Mouse (Mus musculus) thymus, adult 2 months (tissue): ENCODE measurements around the gene Plppr2. TPM values are rescaled to one million over a fixed set of nuclear protein-coding genes. Genes with fewer than 3 reads are reported as not detected.

Source experiments
- DNase-seq: peaks from one replicate; pipeline ENCODE4 v3.0.0; 2021
- H3K27ac ChIP-seq: fragments of 200-500 bp; 2 replicates; pipeline ENCODE4 v1.5.1; 2012; ENCODE audit warnings: low read length, control low read depth; ENCODE audit not compliant: control insufficient read depth, insufficient read depth
- H3K27me3 ChIP-seq: fragments of 200-500 bp; 2 replicates; pipeline ENCODE4 v1.6.1; 2012; ENCODE audit warnings: mild to moderate bottlenecking, low read length, moderate library complexity, mixed read lengths; ENCODE audit not compliant: control insufficient read depth, insufficient read depth
- H3K36me3 ChIP-seq: fragments of 200-500 bp; 2 replicates; pipeline ENCODE4 v1.6.1; 2012; ENCODE audit warnings: mild to moderate bottlenecking, low read length, moderate library complexity; ENCODE audit not compliant: control insufficient read depth, insufficient read depth
- H3K4me1 ChIP-seq: fragments of 200-500 bp; replicated peaks from 2 replicates; pipeline ENCODE4 v1.6.1; 2012; ENCODE audit warnings: low read length; ENCODE audit not compliant: control insufficient read depth, insufficient read depth
- H3K4me3 ChIP-seq: fragments of 200-500 bp; 2 replicates; pipeline ENCODE4 v1.5.1; 2012; ENCODE audit warnings: mild to moderate bottlenecking, low read length, control low read depth, moderate library complexity; ENCODE audit not compliant: control insufficient read depth, insufficient read depth
- CTCF ChIP-seq: fragments of 200-500 bp; IDR thresholded peaks from 2 replicates; pipeline ENCODE4 v1.5.1; 2012; ENCODE audit warnings: mild to moderate bottlenecking, control low read depth, low read length, moderate library complexity, borderline replicate concordance; ENCODE audit not compliant: control insufficient read depth, poor library complexity, insufficient read depth; ENCODE audit errors: extremely low read depth
- POLR2A ChIP-seq: fragments of 200-500 bp; IDR thresholded peaks from 2 replicates; pipeline ENCODE4 v1.6.1; 2012; ENCODE audit warnings: mild to moderate bottlenecking, low read length, control low read depth, moderate library complexity; ENCODE audit not compliant: control insufficient read depth, poor library complexity, insufficient read depth; ENCODE audit errors: extremely low read depth
- WGBS: fragments of 180-500 bp; shearing (Covaris S2); methylation state at CpG from one replicate; pipeline ENCODE4 v1.1.7; 2018; 5-methylcytosine and 5-hydroxymethylcytosine counted together
- polyA plus RNA-seq: library from polyadenylated mRNA; depleted of rRNA; stranded (reverse); fragments of >200 nt; gene quantifications from 2 replicates; pipeline ENCODE4 v1.2.3, GENCODE M21; 2012

Plppr2 gene
- polyA plus RNA-seq, 1 experiment = 5.5 TPM

GRCm38 (mm10) chr9:21924099-21924493 lies 12.7 kb upstream of the Plppr2 start:
- no peak for DNase-seq
- TF ChIP-seq CTCF (no peak), POLR2A (no peak)
- peaks cover 8% of the 10 kb centered on the region; the same call in 1 of the 2 replicates for H3K4me1 ChIP-seq
- no peaks in the 10 kb centered on the region for H3K36me3 ChIP-seq
- H3K27ac ChIP-seq = no peak overlapping the region
- WGBS = 50% methylated on average over 6 of the region's 6 CpGs
- no peak overlapping the region for H3K4me3 ChIP-seq
- H3K27me3 ChIP-seq = no peaks in the 10 kb centered on the region

GRCm38 (mm10) chr9:21925034-21925433 lies 11.8 kb upstream of the Plppr2 start:
- Histone ChIP-seq H3K4me3 (no peak overlapping the region), H3K36me3 (no peaks in the 10 kb centered on the region), H3K27ac (no peak overlapping the region), H3K4me1 (peaks cover 8% of the 10 kb centered on the region; the same call in 1 of the 2 replicates), H3K27me3 (no peaks in the 10 kb centered on the region)
- no peak for TF ChIP-seq POLR2A
- TF ChIP-seq CTCF = no peak
- DNase-seq = no peak
- 93% methylated on average over 3 of the region's 3 CpGs for WGBS

- Histone ChIP-seq H3K36me3 (no peaks in the 10 kb centered on the region), H3K27ac (no peak overlapping the region), H3K4me1 (peaks cover 8% of the 10 kb centered on the region; the same call in 1 of the 2 replicates), H3K4me3 (no peak overlapping the region), H3K27me3 (no peaks in the 10 kb centered on the region)
- no peak for DNase-seq
- TF ChIP-seq POLR2A (no peak), CTCF (no peak)
- 100% methylated on average over 1 of the region's 1 CpGs for WGBS
These were observed 11.3 kb upstream of the Plppr2 start for GRCm38 (mm10) chr9:21925506-21925905.

GRCm38 (mm10) chr9:21926155-21926554 lies 10.7 kb upstream of the Plppr2 start:
- 82% methylated on average over 6 of the region's 6 CpGs for WGBS
- no peaks in the 10 kb centered on the region for H3K36me3 ChIP-seq
- H3K27ac ChIP-seq = no peak overlapping the region
- TF ChIP-seq POLR2A = no peak
- TF ChIP-seq CTCF = no peak
- no peak overlapping the region for H3K4me3 ChIP-seq
- H3K4me1 ChIP-seq = peaks cover 8% of the 10 kb centered on the region; the same call in 1 of the 2 replicates
- H3K27me3 ChIP-seq = no peaks in the 10 kb centered on the region
- no peak for DNase-seq

- no peak for TF ChIP-seq CTCF
- no peak for TF ChIP-seq POLR2A
- Histone ChIP-seq H3K4me1 (peaks cover 8% of the 10 kb centered on the region; the same call in 1 of the 2 replicates), H3K36me3 (no peaks in the 10 kb centered on the region), H3K27me3 (no peaks in the 10 kb centered on the region), H3K4me3 (peak overlapping the region; percentile 45), H3K27ac (no peak overlapping the region)
- 13% methylated on average over 6 of the region's 6 CpGs for WGBS
- DNase-seq = no peak
These were observed 10.0 kb upstream of the Plppr2 start for GRCm38 (mm10) chr9:21926784-21927183.

GRCm38 (mm10) chr9:21927208-21927753 lies 9.6 kb upstream of the Plppr2 start, which contains the start of the genes Ccdc159 and Tmem205:
Ccdc159 (plus strand) TSS chr9:21927471.
Tmem205 (minus strand) TSS chr9:21927556.
- DNase-seq = no peak
- WGBS = under 1% methylated on average over 28 of the region's 28 CpGs
- peaks cover 8% of the 10 kb centered on the region; the same call in 1 of the 2 replicates for H3K4me1 ChIP-seq
- H3K4me3 ChIP-seq = peak within 1 kb of the TSS; percentile 45
- H3K27ac ChIP-seq = no peak within 1 kb of the TSS
- no peaks in the 10 kb centered on the region for H3K27me3 ChIP-seq
- TF ChIP-seq POLR2A = no peak
- TF ChIP-seq CTCF = no peak
- no peaks in the 10 kb centered on the region for H3K36me3 ChIP-seq
